Mouse (Mus musculus): ENCODE results near the gene Tma7.

- TF ChIP-seq CTCF (IDR thresholded peaks at IDR 0.05; ENCODE audit: insufficient read depth, low read length) (no peak), POLR2A (IDR thresholded peaks at IDR 0.05; ENCODE audit: borderline replicate concordance, extremely low read depth, low read depth, low read length) (no peak)
These were observed 19.6 kb upstream of the Tma7 start for GRCm38 (mm10) chr9:109101933-109102445.

Measured in lung, adult 2 months (tissue).